Mouse (Mus musculus) heart, adult 2 months (tissue): ENCODE data around the gene Cntnap1. TPM values are rescaled to one million over a fixed set of nuclear protein-coding genes. Genes with fewer than 3 reads are reported as not detected.

Experiments used
- DNase-seq, 2 experiments: peaks; one replicate each; pipeline ENCODE4 v3.0.0; 2021
- H3K27ac ChIP-seq: fragments of 200-600 bp; 2 replicates; pipeline ENCODE4 v1.8.1; 2022
- H3K27me3 ChIP-seq: fragments of 200-500 bp; 2 replicates; pipeline ENCODE4 v1.6.1; 2012; ENCODE audit warnings: mild to moderate bottlenecking, low read length, inconsistent platforms, mixed read lengths; ENCODE audit not compliant: control insufficient read depth, insufficient read depth
- H3K36me3 ChIP-seq: fragments of 200-500 bp; 2 replicates; pipeline ENCODE4 v1.6.1; 2012; ENCODE audit warnings: low read length, inconsistent platforms; ENCODE audit not compliant: control insufficient read depth, insufficient read depth
- H3K4me1 ChIP-seq: fragments of 200-500 bp; 2 replicates; pipeline ENCODE4 v1.6.1; 2011; ENCODE audit warnings: low read length; ENCODE audit not compliant: control insufficient read depth, insufficient read depth
- H3K4me3 ChIP-seq: fragments of 200-600 bp; 2 replicates; pipeline ENCODE4 v1.8.1; 2022
- H3K79me2 ChIP-seq: fragments of 200-500 bp; replicated peaks from 2 replicates; pipeline ENCODE4 v1.6.1; 2012; ENCODE audit warnings: mild to moderate bottlenecking, inconsistent platforms, low read length, moderate library complexity, mixed read lengths; ENCODE audit not compliant: control insufficient read depth, insufficient read depth
- H3K9ac ChIP-seq: fragments of 200-500 bp; 2 replicates; pipeline ENCODE4 v1.6.1; 2012; ENCODE audit warnings: low read depth, mild to moderate bottlenecking, control low read depth, inconsistent platforms, low read length, mixed read lengths
- CTCF ChIP-seq: fragments of 200-600 bp; IDR thresholded peaks from 2 replicates; pipeline ENCODE4 v1.8.1; 2022; ENCODE audit warnings: antibody characterized with exemption, mild to moderate bottlenecking, moderate library complexity
- EP300 ChIP-seq: fragments of 200-500 bp; IDR thresholded peaks from 2 replicates; pipeline ENCODE4 v1.6.1; 2011; ENCODE audit warnings: low read depth, low read length, control low read depth; ENCODE audit not compliant: insufficient read depth
- POLR2A ChIP-seq: fragments of 200-500 bp; IDR thresholded peaks from 2 replicates; pipeline ENCODE4 v1.6.1; 2011; ENCODE audit warnings: mild to moderate bottlenecking, low read depth, low read length, control low read depth; ENCODE audit not compliant: insufficient read depth
- WGBS: fragments of 180-500 bp; shearing (Covaris S2); methylation state at CpG from one replicate; pipeline ENCODE4 v1.1.7; 2018; 5-methylcytosine and 5-hydroxymethylcytosine counted together
- intact Hi-C: fragments of 180-260 bp; cut with DNase I; formaldehyde crosslinking; loops from one replicate; pipeline ENCODE4 v1.15.1; 2025
- polyA plus RNA-seq: library from polyadenylated mRNA; depleted of rRNA; stranded (reverse); fragments of >200 nt; gene quantifications from 2 replicates; pipeline ENCODE4 v1.2.3, GENCODE M21; 2012
- total RNA-seq, 2 experiments: library from RNA; stranded (reverse); gene quantifications; 2 replicates each; pipeline ENCODE4 v1.2.3; 2021

Cntnap1 gene
- total and polyA plus RNA-seq, 3 experiments: 1.3 to 3.1 (median 1.5) TPM

DNA sequence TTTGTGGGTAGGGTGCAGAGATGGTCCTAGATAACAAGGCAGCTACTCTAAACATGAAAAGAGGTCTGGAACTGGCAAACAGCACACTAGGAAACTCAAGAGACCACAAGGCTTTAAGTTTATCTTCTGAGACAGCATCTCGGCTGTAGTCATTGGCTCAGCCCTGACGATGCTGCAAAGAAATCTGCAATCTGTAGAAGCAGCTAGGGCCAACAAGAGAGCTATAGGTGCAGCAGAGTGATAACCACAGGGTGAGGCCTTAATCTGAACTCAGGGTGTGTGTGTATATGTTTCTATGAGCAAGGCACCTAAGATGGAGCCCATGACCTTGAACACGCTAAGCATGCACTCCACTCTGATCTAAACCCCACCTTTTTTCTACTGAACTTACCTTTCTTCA is 29.2 kb downstream of the Cntnap1 start:
- H3K27ac ChIP-seq: no peak overlapping the region
- no peak for TF ChIP-seq POLR2A
- no peak for TF ChIP-seq EP300
- no peak for TF ChIP-seq CTCF
- no peak overlapping the region for H3K9ac ChIP-seq
- no peaks in the 10 kb centered on the region for H3K27me3 ChIP-seq
- intact Hi-C loops: no loop called here
- peaks cover 7% of the 10 kb centered on the region for H3K4me1 ChIP-seq
- DNase-seq: no peak
- 95% methylated on average over 3 of the region's 3 CpGs for WGBS
- H3K36me3 ChIP-seq: no peaks in the 10 kb centered on the region
- H3K79me2 ChIP-seq: no peaks in the 10 kb centered on the region
- H3K4me3 ChIP-seq: no peak overlapping the region

DNA sequence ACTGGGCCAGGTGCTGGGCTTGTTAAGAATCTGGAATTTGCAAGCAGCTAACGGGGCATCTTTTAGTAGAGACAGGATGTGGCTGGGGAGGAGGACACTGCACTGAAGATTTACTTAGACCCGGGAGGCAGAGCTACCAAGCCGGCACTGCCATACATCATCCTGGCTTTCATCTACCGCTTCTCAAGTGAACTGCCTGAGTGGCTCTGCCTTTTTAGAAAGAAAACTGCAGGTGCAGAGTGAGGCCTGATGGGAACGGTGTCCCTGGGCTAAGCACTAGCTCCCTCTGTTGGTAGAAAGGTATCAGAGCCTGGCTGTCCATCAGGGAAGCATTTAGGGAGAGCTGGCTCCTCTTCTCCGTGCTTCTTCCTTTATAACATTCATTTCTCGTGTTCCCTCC is 30.7 kb downstream of the Cntnap1 start:
- TF ChIP-seq EP300 (no peak), CTCF (peak; percentile 87), POLR2A (no peak)
- H3K9ac ChIP-seq: no peak overlapping the region

GRCm38 (mm10) chr11:101211970-101212369 is 41.6 kb downstream of the Cntnap1 start:
- peak in 1 of 2 experiments; percentile 32 for DNase-seq
- H3K4me1 ChIP-seq: 0 out of 2 replicates have a peak, but pooled peaks cover 2% of the 10 kb centered on the region
- no peak overlapping the region for H3K9ac ChIP-seq
- no peaks in the 10 kb centered on the region for H3K27me3 ChIP-seq
- H3K36me3 ChIP-seq: peaks cover 4% of the 10 kb centered on the region
- no peaks in the 10 kb centered on the region for H3K79me2 ChIP-seq
- peak; percentile 40; the same call in 1 of the 2 replicates for TF ChIP-seq POLR2A
- TF ChIP-seq EP300: no peak
- TF ChIP-seq CTCF: peak; percentile 87
- intact Hi-C loops: loop anchor here (1.0 to 5.0 kb wide), 3 partner anchors 36 to 185 kb away; partner anchors contain the start of gene Becn1
- H3K27ac ChIP-seq: no peak overlapping the region; the same call in 1 of the 2 replicates
- no peak overlapping the region for H3K4me3 ChIP-seq
- WGBS: 26% methylated on average over 3 of the region's 3 CpGs

More for the DNA sequence above, 30.7 kb downstream of the Cntnap1 start:
- no peak overlapping the region for H3K4me3 ChIP-seq
- intact Hi-C loops: no loop called here
- no peaks in the 10 kb centered on the region for H3K27me3 ChIP-seq
- WGBS: 30% methylated on average over 7 of the region's 7 CpGs
- H3K79me2 ChIP-seq: no peaks in the 10 kb centered on the region
- H3K4me1 ChIP-seq: peaks cover under 1% of the 10 kb centered on the region
- no peak for DNase-seq
- no peaks in the 10 kb centered on the region; the same call in 1 of the 2 replicates for H3K36me3 ChIP-seq
- no peak overlapping the region for H3K27ac ChIP-seq

- no peak overlapping the region for H3K27ac ChIP-seq
- H3K36me3 ChIP-seq: peaks cover 12% of the 10 kb centered on the region
- WGBS: 93% methylated on average over 5 of the region's 5 CpGs
Measured at GRCm38 (mm10) chr11:101216936-101217335, 46.6 kb downstream of the Cntnap1 start.

GRCm38 (mm10) chr11:101218436-101219055 is 48.2 kb downstream of the Cntnap1 start:
- intact Hi-C loops: no loop called here
- peaks cover 12% of the 10 kb centered on the region for H3K36me3 ChIP-seq
- H3K27me3 ChIP-seq: no peaks in the 10 kb centered on the region
- no peak overlapping the region for H3K4me3 ChIP-seq
- H3K27ac ChIP-seq: no peak overlapping the region
- 83% methylated on average over 10 of the region's 10 CpGs for WGBS
- H3K79me2 ChIP-seq: peaks cover 1% of the 10 kb centered on the region; the same call in 1 of the 2 replicates
- H3K4me1 ChIP-seq: peaks cover 3% of the 10 kb centered on the region
- DNase-seq: no peak
- no peak overlapping the region for H3K9ac ChIP-seq
- TF ChIP-seq EP300 (no peak), POLR2A (no peak), CTCF (no peak)

More at GRCm38 (mm10) chr11:101216936-101217335, 46.6 kb downstream of the Cntnap1 start:
- Histone ChIP-seq H3K4me3 (no peak overlapping the region), H3K9ac (no peak overlapping the region), H3K79me2 (0 out of 2 replicates have a peak, but pooled peaks cover 1% of the 10 kb centered on the region), H3K4me1 (peaks cover 4% of the 10 kb centered on the region), H3K27me3 (no peaks in the 10 kb centered on the region)
- DNase-seq: no peak
- intact Hi-C loops: no loop called here
- TF ChIP-seq EP300: no peak
- no peak for TF ChIP-seq CTCF
- no peak for TF ChIP-seq POLR2A

DNA sequence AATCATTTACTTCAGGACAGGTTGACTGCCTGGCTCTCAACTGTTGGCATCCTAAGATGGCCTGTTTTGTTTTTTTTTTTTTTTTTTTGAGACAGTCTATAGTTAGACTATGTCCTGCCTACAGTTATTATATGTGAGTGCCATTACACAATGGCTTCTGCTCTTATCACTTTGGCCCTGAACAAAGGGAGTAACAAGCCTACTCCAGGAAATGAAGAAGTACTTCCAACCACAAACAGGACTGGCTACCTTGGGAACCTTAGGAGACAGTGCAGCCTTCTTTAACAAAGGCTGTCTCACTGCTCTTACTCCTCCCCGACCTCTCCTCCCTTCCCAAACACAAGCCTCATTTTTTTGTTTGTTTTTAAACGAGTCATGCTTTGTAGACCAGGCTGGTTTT is 50.5 kb downstream of the Cntnap1 start:
- H3K9ac ChIP-seq: no peak overlapping the region
- 26% methylated on average over 2 of the region's 2 CpGs for WGBS
- peaks cover 6% of the 10 kb centered on the region for H3K4me1 ChIP-seq
- no peaks in the 10 kb centered on the region for H3K27me3 ChIP-seq
- intact Hi-C loops: no loop called here
- DNase-seq: no peak
- H3K79me2 ChIP-seq: peaks cover 5% of the 10 kb centered on the region
- TF ChIP-seq EP300: no peak
- TF ChIP-seq CTCF: no peak
- no peak for TF ChIP-seq POLR2A
- H3K27ac ChIP-seq: peak overlapping the region; percentile 3; the same call in 1 of the 2 replicates
- H3K4me3 ChIP-seq: no peak overlapping the region
- peaks cover 25% of the 10 kb centered on the region for H3K36me3 ChIP-seq
